Mouse (Mus musculus) embryonic facial prominence, embryonic 13.5 days (tissue): ENCODE results near the gene Zfp384. TPM values are rescaled to one million over a fixed set of nuclear protein-coding genes. Genes with fewer than 3 reads are reported as not detected.

Source experiments
- ATAC-seq: fragments of 200-750 bp; cut with Nextera tagmentation; 2 replicates; pipeline ENCODE4 v1.8.0; 2017; ENCODE audit warnings: low read depth; ENCODE audit not compliant: insufficient number of reproducible peaks, insufficient read depth, low FRiP score, low TSS enrichment
- H3K27ac ChIP-seq: fragments of 300-500 bp; sonication (generic); 2 replicates; pipeline ENCODE4 v1.5.1; 2015; ENCODE audit warnings: moderate library complexity, mild to moderate bottlenecking, inconsistent platforms
- H3K27me3 ChIP-seq: fragments of 300-500 bp; sonication (generic); 2 replicates; pipeline ENCODE4 v1.6.1; 2015; ENCODE audit warnings: mild to moderate bottlenecking, inconsistent platforms
- H3K36me3 ChIP-seq: fragments of 300-500 bp; sonication (generic); 2 replicates; pipeline ENCODE4 v1.6.1; 2015; ENCODE audit warnings: mild to moderate bottlenecking, inconsistent platforms
- H3K4me1 ChIP-seq: fragments of 300-500 bp; sonication (generic); 2 replicates; pipeline ENCODE4 v1.6.1; 2015; ENCODE audit warnings: inconsistent platforms
- H3K4me2 ChIP-seq: fragments of 300-500 bp; sonication (generic); 2 replicates; pipeline ENCODE4 v1.6.1; 2015; ENCODE audit warnings: moderate library complexity, mild to moderate bottlenecking, inconsistent platforms
- H3K4me3 ChIP-seq: fragments of 300-500 bp; sonication (generic); 2 replicates; pipeline ENCODE4 v1.5.1; 2015; ENCODE audit warnings: mild to moderate bottlenecking, inconsistent platforms
- H3K9ac ChIP-seq: fragments of 300-500 bp; sonication (generic); 2 replicates; pipeline ENCODE4 v1.6.1; 2015; ENCODE audit warnings: mild to moderate bottlenecking, inconsistent platforms
- H3K9me3 ChIP-seq: fragments of 300-500 bp; sonication (generic); 2 replicates; pipeline ENCODE4 v1.6.1; 2016; ENCODE audit warnings: inconsistent platforms
- WGBS: fragments of 180-500 bp; shearing (Covaris S2); methylation state at CpG from one replicate; pipeline ENCODE4 v1.1.7; 2015; ENCODE audit warnings: mixed read lengths; 5-methylcytosine and 5-hydroxymethylcytosine counted together
- polyA plus RNA-seq: library from polyadenylated mRNA; unstranded; fragments of >200 nt; fragmentation: Nextera tagmentation; extraction: Ambion mirVana; gene quantifications from 2 replicates; pipeline ENCODE4 v1.2.1, GENCODE M21; 2015

The Zfp384 gene
- polyA plus RNA-seq, 1 experiment from 2014 or later, result 19.9 TPM

- Histone ChIP-seq H3K9ac (peak overlapping the region; percentile 77), H3K4me3 (peak overlapping the region; percentile 60)
- 37% methylated on average over 8 of the region's 8 CpGs for WGBS
Measured at GRCm38 (mm10) chr6:124995831-124996403, 13.0 kb upstream of the Zfp384 start.

GRCm38 (mm10) chr6:124996551-124997501 lies 12.1 kb upstream of the Zfp384 start, which contains the start of gene Pianp:
Pianp (plus strand) TSS chr6:124996694.
- Histone ChIP-seq H3K36me3 (no peaks in the 10 kb centered on the region), H3K9ac (peak within 1 kb of the TSS; percentile 77), H3K4me2 (peak within 1 kb of the TSS; percentile 99), H3K27ac (no peak within 1 kb of the TSS), H3K4me1 (peaks cover 33% of the 10 kb centered on the region), H3K4me3 (peak within 1 kb of the TSS; percentile 60), H3K27me3 (peaks cover 99% of the 10 kb centered on the region), H3K9me3 (no peaks in the 10 kb centered on the region)
- under 1% methylated on average over 69 of the region's 78 CpGs for WGBS
- ATAC-seq, result peak; percentile 79

More at GRCm38 (mm10) chr6:124995831-124996403, 13.0 kb upstream of the Zfp384 start:
- no peaks in the 10 kb centered on the region for H3K9me3 ChIP-seq
- H3K27me3 ChIP-seq, result peaks cover 96% of the 10 kb centered on the region
- H3K4me1 ChIP-seq, result peaks cover 33% of the 10 kb centered on the region
- H3K4me2 ChIP-seq, result peak overlapping the region; percentile 99
- ATAC-seq, result no peak
- H3K27ac ChIP-seq, result no peak overlapping the region
- H3K36me3 ChIP-seq, result no peaks in the 10 kb centered on the region

GRCm38 (mm10) chr6:124998066-124998465 lies 10.9 kb upstream of the Zfp384 start:
- peaks cover 99% of the 10 kb centered on the region for H3K27me3 ChIP-seq
- 8% methylated on average over 8 of the region's 8 CpGs for WGBS
- H3K4me3 ChIP-seq, result peak overlapping the region; percentile 60
- no peaks in the 10 kb centered on the region for H3K36me3 ChIP-seq
- H3K27ac ChIP-seq, result no peak overlapping the region
- H3K9me3 ChIP-seq, result no peaks in the 10 kb centered on the region
- H3K4me1 ChIP-seq, result peaks cover 33% of the 10 kb centered on the region
- ATAC-seq, result no peak
- H3K9ac ChIP-seq, result no peak overlapping the region
- H3K4me2 ChIP-seq, result peak overlapping the region; percentile 99

- H3K4me2 ChIP-seq, result no peak overlapping the region; the same call in 1 of the 2 replicates
- WGBS, result 27% methylated on average over 14 of the region's 14 CpGs
Measured at GRCm38 (mm10) chr6:124999091-124999490, 9.9 kb upstream of the Zfp384 start.

GRCm38 (mm10) chr6:124999546-124999945 lies 9.4 kb upstream of the Zfp384 start:
- Histone ChIP-seq H3K4me3 (no peak overlapping the region), H3K9me3 (no peaks in the 10 kb centered on the region), H3K36me3 (no peaks in the 10 kb centered on the region), H3K4me1 (peaks cover 33% of the 10 kb centered on the region), H3K27ac (no peak overlapping the region), H3K9ac (no peak overlapping the region), H3K4me2 (no peak overlapping the region; the same call in 1 of the 2 replicates), H3K27me3 (peaks cover 92% of the 10 kb centered on the region)
- WGBS, result 25% methylated on average over 10 of the region's 10 CpGs
- ATAC-seq, result no peak

More at GRCm38 (mm10) chr6:124999091-124999490, 9.9 kb upstream of the Zfp384 start:
- no peaks in the 10 kb centered on the region for H3K36me3 ChIP-seq
- H3K9ac ChIP-seq, result no peak overlapping the region
- H3K27me3 ChIP-seq, result peaks cover 96% of the 10 kb centered on the region
- peaks cover 33% of the 10 kb centered on the region for H3K4me1 ChIP-seq
- no peak overlapping the region for H3K27ac ChIP-seq
- ATAC-seq, result no peak
- no peaks in the 10 kb centered on the region for H3K9me3 ChIP-seq
- 0 out of 2 replicates have a peak overlapping the region, but pooled peaks have one; percentile 1 for H3K4me3 ChIP-seq

- WGBS, result 56% methylated on average over 3 of the region's 3 CpGs
- peaks cover 51% of the 10 kb centered on the region for H3K27me3 ChIP-seq
- H3K4me2 ChIP-seq, result no peak overlapping the region
- no peaks in the 10 kb centered on the region for H3K9me3 ChIP-seq
- H3K27ac ChIP-seq, result no peak overlapping the region
- H3K4me3 ChIP-seq, result no peak overlapping the region
- no peak overlapping the region for H3K9ac ChIP-seq
- no peaks in the 10 kb centered on the region for H3K36me3 ChIP-seq
- peaks cover 20% of the 10 kb centered on the region for H3K4me1 ChIP-seq
- ATAC-seq, result no peak
Measured at GRCm38 (mm10) chr6:125003706-125004105, 5.2 kb upstream of the Zfp384 start.

GRCm38 (mm10) chr6:125005086-125005485 lies 3.9 kb upstream of the Zfp384 start:
- H3K27me3 ChIP-seq, result peaks cover 38% of the 10 kb centered on the region
- WGBS, result 36% methylated on average over 3 of the region's 3 CpGs
- no peak overlapping the region for H3K4me2 ChIP-seq
- no peak for ATAC-seq
- H3K27ac ChIP-seq, result no peak overlapping the region
- H3K9me3 ChIP-seq, result no peaks in the 10 kb centered on the region
- peaks cover 15% of the 10 kb centered on the region for H3K4me1 ChIP-seq
- no peak overlapping the region for H3K4me3 ChIP-seq
- H3K9ac ChIP-seq, result 0 out of 2 replicates have a peak overlapping the region, but pooled peaks have one; percentile 27
- H3K36me3 ChIP-seq, result no peaks in the 10 kb centered on the region

GRCm38 (mm10) chr6:125008060-125008459 lies 885 bp upstream of the Zfp384 start:
- peaks cover 8% of the 10 kb centered on the region for H3K27me3 ChIP-seq
- peaks cover 39% of the 10 kb centered on the region for H3K4me1 ChIP-seq
- no peaks in the 10 kb centered on the region for H3K9me3 ChIP-seq
- H3K27ac ChIP-seq, result peak overlapping the region; percentile 99
- H3K4me3 ChIP-seq, result peak overlapping the region; percentile 69
- no peak for ATAC-seq
- 43% methylated on average over 13 of the region's 13 CpGs for WGBS
- H3K36me3 ChIP-seq, result peaks cover 21% of the 10 kb centered on the region
- peak overlapping the region; percentile 90 for H3K4me2 ChIP-seq
- peak overlapping the region; percentile 72 for H3K9ac ChIP-seq

GRCm38 (mm10) chr6:125008586-125009128 lies 288 bp upstream of the Zfp384 start:
- peaks cover 39% of the 10 kb centered on the region for H3K4me1 ChIP-seq
- peak overlapping the region; percentile 90 for H3K4me2 ChIP-seq
- peak overlapping the region; percentile 95 for H3K9ac ChIP-seq
- H3K4me3 ChIP-seq, result peak overlapping the region; percentile 69
- H3K27me3 ChIP-seq, result peaks cover 2% of the 10 kb centered on the region; the same call in 1 of the 2 replicates
- H3K36me3 ChIP-seq, result peaks cover 24% of the 10 kb centered on the region
- WGBS, result under 1% methylated on average over 32 of the region's 34 CpGs
- peak; percentile 95 for ATAC-seq
- no peaks in the 10 kb centered on the region for H3K9me3 ChIP-seq
- peak overlapping the region; percentile 99 for H3K27ac ChIP-seq

GRCm38 (mm10) chr6:125009181-125010073 lies 482 bp downstream of the Zfp384 start:
- WGBS, result under 1% methylated on average over 30 of the region's 78 CpGs
- no peaks in the 10 kb centered on the region for H3K27me3 ChIP-seq
- H3K9ac ChIP-seq, result peak overlapping the region; percentile 95
- peak overlapping the region; percentile 69 for H3K4me3 ChIP-seq
- H3K4me2 ChIP-seq, result peak overlapping the region; percentile 90
- ATAC-seq, result peak; percentile 81
- no peaks in the 10 kb centered on the region for H3K9me3 ChIP-seq
- peak overlapping the region; percentile 99 for H3K27ac ChIP-seq
- peaks cover 28% of the 10 kb centered on the region for H3K36me3 ChIP-seq
- H3K4me1 ChIP-seq, result peaks cover 39% of the 10 kb centered on the region
